Mouse (Mus musculus) fibroblast of lung, adult 2 months (primary cell): Measurements from ENCODE around the gene Cd5.

Source experiments
- DNase-seq: peaks from one replicate; pipeline ENCODE4 v3.0.0-alpha.2; 2011; ENCODE audit warnings: low read depth

Cd5 gene

GRCm38 (mm10) chr19:10738811-10739210 lies at the start of gene Cd5:
TSS of gene Cd5 (minus strand) at chr19:10739002.
- DNase-seq: no peak

DNA sequence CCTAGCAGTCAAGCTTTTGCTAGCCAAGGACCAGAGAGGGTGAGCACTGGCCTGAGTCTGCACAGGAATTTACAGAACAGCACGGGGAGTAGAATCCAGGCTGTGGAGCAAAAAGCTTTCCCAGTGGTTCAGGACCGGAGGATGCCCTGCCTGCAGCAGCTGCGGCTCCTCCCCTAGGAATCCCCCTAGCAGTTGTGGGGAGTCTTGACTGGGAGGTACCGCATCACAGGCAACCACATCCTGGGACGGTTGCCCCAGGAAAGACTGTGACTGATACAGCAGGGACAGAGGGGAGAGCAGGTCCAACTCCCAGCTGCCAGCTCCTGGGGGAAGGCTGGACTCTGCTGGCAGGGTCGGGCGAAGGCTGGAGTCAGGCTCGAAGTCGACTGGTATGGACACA lies 49.4 kb upstream of the Cd5 start:
- no peak for DNase-seq

DNA sequence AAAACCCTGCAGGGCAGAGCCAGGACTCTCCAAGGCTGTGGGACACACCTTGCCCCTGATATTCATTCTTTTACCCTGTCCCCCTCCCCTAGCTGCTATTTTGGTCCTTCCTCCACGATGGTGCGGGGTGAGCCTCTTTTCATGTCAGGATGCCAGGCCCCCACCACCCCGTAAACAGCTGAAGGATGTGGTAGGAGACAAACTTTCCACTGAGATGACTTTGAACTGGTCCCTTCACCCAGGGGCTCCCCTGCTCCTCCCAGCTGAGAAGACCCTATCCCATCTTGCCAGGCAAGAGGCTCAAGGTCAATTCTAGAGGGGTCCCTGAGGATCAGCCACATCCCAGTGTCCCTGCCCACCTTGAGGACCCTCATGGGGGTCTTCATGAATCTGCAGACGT lies 48.6 kb upstream of the Cd5 start:
- DNase-seq: no peak

DNA sequence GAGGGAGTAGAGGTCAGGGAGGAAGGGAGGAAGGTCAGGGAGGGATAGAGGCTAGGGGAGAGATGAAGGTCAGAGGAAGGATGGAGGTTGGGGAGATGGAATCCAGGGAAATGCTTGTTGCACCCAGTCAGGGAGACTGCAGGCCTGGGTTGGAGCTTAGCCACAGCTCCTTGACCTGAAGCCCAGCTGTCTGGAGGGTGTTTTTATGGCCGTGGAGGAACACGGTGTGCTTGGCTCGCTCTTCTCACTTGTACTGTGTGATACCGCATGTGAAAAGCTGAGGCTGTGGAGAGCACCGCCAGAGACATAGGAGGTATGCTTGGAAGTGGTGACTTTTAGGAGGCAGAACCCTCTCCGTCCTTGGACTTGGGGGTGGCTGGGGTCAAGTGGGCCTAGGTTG lies 48.0 kb upstream of the Cd5 start:
- no peak for DNase-seq

GRCm38 (mm10) chr19:10784796-10785459 lies 46.1 kb upstream of the Cd5 start:
- DNase-seq: no peak

DNA sequence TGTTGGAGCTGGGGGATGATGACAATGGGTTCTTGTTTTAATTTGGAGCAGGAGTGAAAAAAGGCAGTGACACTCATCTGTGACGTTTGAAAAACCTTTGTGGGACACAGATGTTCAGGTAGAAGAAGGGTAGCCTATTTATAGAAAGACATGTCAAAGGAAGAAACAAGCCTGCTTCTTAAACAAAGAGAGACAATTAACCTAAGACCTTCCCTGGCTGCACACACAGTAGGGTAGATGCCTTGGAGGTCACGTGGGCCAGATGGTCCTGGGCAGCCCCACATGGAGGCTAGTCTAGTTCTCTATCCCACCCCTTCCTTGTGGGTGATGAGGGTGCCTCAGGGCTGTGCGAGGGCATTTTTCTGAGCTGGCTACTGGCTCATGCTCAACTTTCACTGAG lies 45.3 kb upstream of the Cd5 start:
- no peak for DNase-seq

- DNase-seq: no peak
Measured at GRCm38 (mm10) chr19:10783168-10783567, 44.4 kb upstream of the Cd5 start.

DNA sequence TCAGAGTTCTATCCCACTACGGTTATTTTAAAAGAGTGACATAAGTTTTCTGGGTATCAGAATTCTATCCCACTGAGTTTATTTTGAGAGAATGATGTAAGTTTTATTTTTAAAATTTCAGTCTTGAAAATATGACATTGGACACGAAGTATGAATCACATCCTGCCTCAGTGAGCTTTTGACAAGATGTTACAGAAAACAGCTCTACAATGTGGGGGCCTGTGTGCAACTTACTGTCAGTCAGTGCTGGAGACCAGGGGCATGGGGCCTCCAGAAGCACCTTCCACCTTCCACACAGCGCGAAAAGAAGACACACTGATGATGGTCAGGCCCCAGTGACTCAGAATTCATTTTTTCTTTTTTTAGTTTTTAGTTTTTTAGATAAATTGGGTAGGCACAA lies 42.8 kb upstream of the Cd5 start:
- DNase-seq: no peak

DNA sequence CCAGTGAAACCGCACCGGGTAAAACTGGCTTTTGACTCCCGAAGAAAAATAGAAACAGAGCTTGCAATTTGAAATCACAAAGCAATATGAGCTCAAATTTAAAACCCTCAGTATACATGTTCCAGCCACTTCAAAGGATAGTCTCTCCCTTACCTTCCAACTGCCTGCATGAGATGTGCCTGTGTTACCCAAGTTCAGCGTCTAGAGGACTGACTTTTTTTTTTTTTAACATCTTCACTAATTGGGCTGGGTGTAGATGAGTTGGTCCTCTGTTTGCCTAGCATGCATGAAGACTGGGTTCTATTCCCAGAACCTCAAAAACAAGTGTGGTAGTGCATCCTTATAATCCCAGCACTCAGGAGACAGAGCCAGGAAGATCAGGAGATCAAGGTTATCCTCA lies 38.1 kb upstream of the Cd5 start:
- DNase-seq: no peak

- no peak for DNase-seq
Measured at GRCm38 (mm10) chr19:10774141-10774540, 35.3 kb upstream of the Cd5 start.

DNA sequence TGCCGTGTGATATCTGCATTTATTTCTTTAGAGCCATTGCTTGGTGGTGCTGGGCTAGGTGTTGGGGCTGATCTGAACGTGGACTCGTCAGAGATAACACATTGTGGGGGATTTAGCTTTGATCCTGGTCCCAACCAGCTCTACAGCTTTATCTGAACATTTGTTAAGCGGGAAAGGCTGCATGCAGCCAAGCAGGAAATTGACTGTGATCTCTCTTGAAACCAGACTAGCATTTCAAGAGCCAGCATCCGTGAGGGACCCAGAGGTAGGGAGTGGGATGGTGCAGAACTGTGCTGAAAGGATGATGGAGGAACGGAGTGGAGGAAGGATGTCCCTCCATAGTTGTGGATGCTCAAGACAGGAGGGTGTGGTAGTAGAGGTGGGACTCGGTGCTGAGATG lies 34.6 kb upstream of the Cd5 start:
- no peak for DNase-seq

DNA sequence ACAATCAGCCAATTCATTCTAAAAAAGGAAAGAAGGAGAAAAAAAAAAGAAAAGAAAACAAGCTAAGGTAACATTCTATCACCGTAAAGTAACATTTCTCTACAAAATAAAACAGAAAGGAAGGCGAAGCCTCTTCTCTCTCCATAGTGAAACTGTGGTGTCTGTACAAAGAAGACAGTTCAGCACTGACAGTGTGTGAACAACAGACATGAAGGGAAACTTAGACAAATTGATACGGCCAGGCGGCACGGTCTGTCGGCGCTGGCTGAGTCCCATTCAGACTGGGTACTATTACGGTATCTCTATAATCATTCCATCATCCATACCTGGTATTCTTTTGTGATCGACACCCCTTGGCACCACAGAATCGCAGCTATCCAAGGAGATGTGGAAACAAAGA lies 34.1 kb upstream of the Cd5 start:
- no peak for DNase-seq

DNA sequence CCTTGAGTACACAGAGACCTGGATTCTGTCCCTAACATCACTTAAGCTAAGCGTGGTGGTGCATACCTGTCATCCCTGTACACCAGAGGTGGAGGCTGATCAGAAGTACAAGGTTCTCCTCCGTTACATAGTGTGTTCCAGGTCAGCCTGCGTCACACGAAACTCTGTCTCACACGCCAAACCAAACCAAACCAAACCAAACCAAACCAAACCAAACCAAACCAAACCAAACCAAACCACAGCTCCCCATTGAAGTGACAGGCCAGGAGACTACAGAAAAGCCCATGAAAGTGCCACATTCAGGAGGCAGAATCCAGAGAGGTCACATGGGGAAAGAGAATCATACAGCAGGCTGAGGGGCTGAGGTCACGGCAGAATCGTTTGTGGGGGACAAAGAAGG lies 33.2 kb upstream of the Cd5 start:
- DNase-seq: no peak

DNA sequence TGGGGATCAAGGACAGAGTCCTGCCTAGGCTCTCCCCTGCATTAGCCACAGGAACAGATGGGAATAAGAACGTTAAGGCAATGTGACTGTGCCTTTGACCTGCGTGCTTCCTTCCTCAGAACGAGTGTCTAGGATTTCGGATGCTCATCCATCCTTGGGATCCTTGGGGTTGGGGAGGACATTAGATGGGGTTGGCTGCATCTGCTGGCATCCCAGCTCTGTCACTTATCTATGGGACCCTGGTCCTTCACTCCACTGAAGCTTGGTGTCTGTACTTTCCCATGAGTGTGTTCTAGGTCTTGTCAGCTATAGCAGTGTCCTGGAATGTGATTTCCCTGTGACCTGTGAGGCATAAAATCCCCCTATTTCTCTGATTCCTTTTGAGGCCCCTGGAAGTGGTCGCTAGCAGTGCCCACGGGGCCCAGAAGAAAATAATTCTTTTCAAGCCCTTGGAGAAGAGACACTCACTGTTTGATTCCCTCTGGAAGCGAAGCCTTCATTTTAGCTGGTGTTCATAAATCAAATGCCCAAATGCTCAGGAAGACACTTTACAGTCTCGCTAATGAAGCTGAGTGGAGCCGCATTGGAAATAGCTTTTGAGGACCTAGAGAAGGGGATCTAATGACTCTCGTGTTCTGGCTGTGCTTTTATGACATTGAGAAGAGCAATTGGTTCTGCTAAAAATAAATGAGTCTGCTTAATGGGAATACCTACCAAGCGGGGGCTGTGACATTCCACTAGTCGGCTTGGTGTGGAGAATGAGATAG lies 30.8 kb upstream of the Cd5 start:
- no peak for DNase-seq

GRCm38 (mm10) chr19:10768694-10769428 lies 30.1 kb upstream of the Cd5 start:
- no peak for DNase-seq

DNA sequence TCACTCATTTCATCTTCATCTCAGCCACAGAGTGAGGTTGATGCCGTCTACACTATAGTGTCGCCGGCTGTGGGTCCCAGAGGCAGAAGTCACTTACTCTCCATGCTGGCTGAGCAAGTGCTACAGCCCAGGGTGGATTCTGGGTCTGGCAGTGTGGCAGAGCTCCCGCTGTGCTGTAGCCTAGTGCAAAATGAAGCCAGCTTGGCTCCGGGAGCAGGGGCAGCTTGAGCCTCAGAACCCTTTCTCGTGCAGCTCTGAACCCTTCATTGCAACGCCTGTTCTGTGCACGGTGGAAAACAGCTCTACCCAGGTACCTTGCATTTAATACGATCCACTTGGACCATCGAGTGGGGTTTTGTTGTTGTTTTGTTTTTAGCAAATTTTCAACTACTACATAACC lies 28.8 kb upstream of the Cd5 start:
- DNase-seq: no peak

GRCm38 (mm10) chr19:10763381-10764031 lies 24.7 kb upstream of the Cd5 start:
- no peak for DNase-seq

DNA sequence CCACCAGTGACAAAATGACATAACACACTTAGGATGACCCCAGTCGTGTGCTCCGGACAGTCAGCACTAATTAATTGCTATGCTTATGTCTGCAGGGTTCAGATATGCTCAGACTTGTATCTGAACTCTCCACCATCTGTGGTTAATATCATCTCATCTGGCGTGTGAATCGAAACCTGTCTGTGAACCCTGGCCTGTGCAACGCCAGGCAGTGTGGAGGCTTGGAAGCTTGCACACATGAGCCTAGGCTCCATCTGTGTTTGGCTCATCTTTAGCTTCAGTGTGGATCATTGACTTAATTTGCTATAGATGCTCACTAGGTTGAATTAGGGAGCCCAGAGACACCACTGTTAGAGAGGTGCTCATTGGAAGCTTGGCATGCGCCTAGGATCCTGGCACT lies 23.7 kb upstream of the Cd5 start:
- no peak for DNase-seq

DNA sequence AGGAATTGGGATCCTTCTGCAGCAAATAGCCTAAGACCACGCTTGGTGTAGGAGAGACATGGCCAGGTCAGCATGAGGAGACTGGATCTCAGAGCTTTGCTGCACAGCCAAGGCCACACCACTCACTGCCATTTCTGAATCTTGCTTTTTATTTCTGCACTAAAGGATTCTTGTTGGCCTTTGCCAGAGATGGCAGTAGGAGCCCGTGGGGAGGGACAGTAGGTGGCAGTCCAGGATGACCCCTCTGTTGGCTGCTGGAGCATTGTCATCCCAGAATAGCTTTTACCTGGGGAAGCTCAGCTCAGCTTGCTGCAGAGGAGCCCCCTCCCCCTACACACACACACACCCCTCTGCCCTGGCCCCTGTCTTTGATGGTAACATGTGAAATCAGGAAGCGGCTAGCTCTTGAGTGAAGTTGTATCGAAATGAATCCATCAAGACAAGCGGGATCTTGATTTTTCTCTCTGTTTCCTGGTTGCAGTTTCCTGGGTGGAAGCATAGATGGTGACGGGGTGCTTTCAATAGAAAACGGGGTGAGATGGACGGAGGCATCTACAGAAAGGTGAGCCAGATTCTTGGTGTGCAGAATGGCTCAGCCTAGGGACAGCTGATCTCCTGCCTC lies 23.1 kb upstream of the Cd5 start:
- no peak for DNase-seq

DNA sequence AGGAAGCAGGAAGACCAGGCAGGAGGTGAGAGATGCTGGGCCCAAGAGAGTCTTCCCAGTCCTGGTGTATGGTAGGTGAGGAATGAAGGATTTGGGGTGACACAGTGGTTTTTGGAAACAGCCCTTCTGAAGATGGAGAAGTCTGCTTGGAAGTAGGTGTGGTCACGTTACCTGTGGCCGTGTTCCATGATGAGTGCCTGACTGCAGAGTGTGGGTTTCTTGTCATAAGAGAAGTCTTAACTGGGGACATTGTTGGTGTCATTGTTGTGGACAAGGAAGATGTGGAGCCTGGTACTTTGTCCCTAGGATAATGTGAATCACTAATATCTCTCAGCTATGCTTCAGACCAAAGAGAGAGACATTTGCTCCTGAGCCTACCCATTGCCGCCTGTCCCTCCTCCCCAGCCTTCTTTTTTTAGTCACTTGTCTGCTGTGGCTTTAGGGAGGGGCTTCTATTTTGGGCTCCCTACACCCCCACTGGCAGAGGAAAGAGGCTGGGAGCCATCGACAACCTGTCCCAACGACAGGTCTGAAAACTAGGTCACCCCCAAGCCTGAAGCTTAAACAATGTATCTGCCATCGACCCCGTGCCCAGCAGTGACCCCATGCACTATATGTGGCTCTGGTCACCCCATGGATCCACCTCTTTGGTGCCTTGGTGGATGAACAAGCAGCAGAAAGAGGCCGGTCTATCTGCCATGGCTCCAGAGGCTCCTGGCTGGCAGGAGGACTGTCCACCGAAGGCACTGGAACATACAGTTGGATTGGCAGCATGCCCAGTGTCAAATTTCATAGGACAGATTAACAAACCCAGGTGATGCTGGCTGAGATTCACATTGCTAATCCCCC lies 21.4 kb upstream of the Cd5 start:
- no peak for DNase-seq

- no peak for DNase-seq
Measured at GRCm38 (mm10) chr19:10759525-10759924, 20.7 kb upstream of the Cd5 start.
